Mouse (Mus musculus): Measurements from ENCODE around the gene Dynlt1b. TPM values are rescaled to one million over a fixed set of nuclear protein-coding genes. Genes with fewer than 3 reads are reported as not detected.
"Not testable (repeated sequence)": the region's sequence is repeated elsewhere in the genome, so short reads cannot be mapped to it uniquely, and the experiment has no call there.

The Dynlt1b gene
- polyA plus RNA-seq, 1 experiment = 24.4 TPM

- H3K4me1 ChIP-seq; H3K9me3 ChIP-seq; H3K4me3 ChIP-seq (replicated peaks); H3K27me3 ChIP-seq (replicated peaks); H3K36me3 ChIP-seq (replicated peaks; ENCODE audit: low read length): not testable (repeated sequence)
Measured at GRCm38 (mm10) chr17:6441254-6441653, 11.3 kb downstream of the Dynlt1b start.

GRCm38 (mm10) chr17:6442513-6442912 lies 12.6 kb downstream of the Dynlt1b start:
- H3K9me3 ChIP-seq; H3K4me1 ChIP-seq; H3K4me3 ChIP-seq (replicated peaks); H3K27me3 ChIP-seq (replicated peaks); H3K36me3 ChIP-seq (replicated peaks; ENCODE audit: low read length): not testable (repeated sequence)

- H3K4me1 ChIP-seq; H3K36me3 ChIP-seq (replicated peaks; ENCODE audit: low read length); H3K9me3 ChIP-seq; H3K27me3 ChIP-seq (replicated peaks); H3K4me3 ChIP-seq (replicated peaks): not testable (repeated sequence)
Measured at GRCm38 (mm10) chr17:6445794-6446587, 16.1 kb downstream of the Dynlt1b start.

GRCm38 (mm10) chr17:6448293-6448692 lies 18.4 kb downstream of the Dynlt1b start:
- not testable (repeated sequence) for H3K27me3 ChIP-seq (replicated peaks); H3K4me3 ChIP-seq (replicated peaks); H3K36me3 ChIP-seq (replicated peaks; ENCODE audit: low read length); H3K9me3 ChIP-seq; H3K4me1 ChIP-seq

GRCm38 (mm10) chr17:6449166-6449565 lies 19.3 kb downstream of the Dynlt1b start:
- H3K4me3 ChIP-seq (replicated peaks); H3K36me3 ChIP-seq (replicated peaks; ENCODE audit: low read length); H3K9me3 ChIP-seq; H3K4me1 ChIP-seq; H3K27me3 ChIP-seq (replicated peaks): not testable (repeated sequence)

- H3K4me3 ChIP-seq (replicated peaks); H3K36me3 ChIP-seq (replicated peaks; ENCODE audit: low read length); H3K4me1 ChIP-seq; H3K27me3 ChIP-seq (replicated peaks); H3K9me3 ChIP-seq: not testable (repeated sequence)
Measured at GRCm38 (mm10) chr17:6451205-6451604, 21.3 kb downstream of the Dynlt1b start.

- not testable (repeated sequence) for H3K4me3 ChIP-seq (replicated peaks); H3K27me3 ChIP-seq (replicated peaks); H3K36me3 ChIP-seq (replicated peaks; ENCODE audit: low read length); H3K9me3 ChIP-seq; H3K4me1 ChIP-seq
Measured at GRCm38 (mm10) chr17:6452689-6453088, 22.8 kb downstream of the Dynlt1b start.

- H3K9me3 ChIP-seq; H3K4me1 ChIP-seq; H3K27me3 ChIP-seq (replicated peaks); H3K36me3 ChIP-seq (replicated peaks; ENCODE audit: low read length); H3K4me3 ChIP-seq (replicated peaks): not testable (repeated sequence)
Measured at GRCm38 (mm10) chr17:6454703-6455102, 24.8 kb downstream of the Dynlt1b start.

GRCm38 (mm10) chr17:6455883-6456282 lies 26.0 kb downstream of the Dynlt1b start:
- H3K4me3 ChIP-seq (replicated peaks); H3K4me1 ChIP-seq; H3K36me3 ChIP-seq (replicated peaks; ENCODE audit: low read length); H3K27me3 ChIP-seq (replicated peaks); H3K9me3 ChIP-seq: not testable (repeated sequence)

GRCm38 (mm10) chr17:6456614-6457402 lies 26.9 kb downstream of the Dynlt1b start:
- H3K4me3 ChIP-seq (replicated peaks); H3K4me1 ChIP-seq; H3K9me3 ChIP-seq; H3K36me3 ChIP-seq (replicated peaks; ENCODE audit: low read length); H3K27me3 ChIP-seq (replicated peaks): not testable (repeated sequence)

GRCm38 (mm10) chr17:6461083-6461595 lies 31.2 kb downstream of the Dynlt1b start:
- H3K4me1 ChIP-seq; H3K27me3 ChIP-seq (replicated peaks); H3K9me3 ChIP-seq; H3K36me3 ChIP-seq (replicated peaks; ENCODE audit: low read length); H3K4me3 ChIP-seq (replicated peaks): not testable (repeated sequence)

GRCm38 (mm10) chr17:6465735-6466134 lies 35.8 kb downstream of the Dynlt1b start:
- not testable (repeated sequence) for H3K27me3 ChIP-seq (replicated peaks); H3K36me3 ChIP-seq (replicated peaks; ENCODE audit: low read length); H3K9me3 ChIP-seq; H3K4me3 ChIP-seq (replicated peaks)
- H3K4me1 ChIP-seq = peaks cover 28% of the 10 kb centered on the region

GRCm38 (mm10) chr17:6467638-6468461 lies 37.9 kb downstream of the Dynlt1b start:
- H3K36me3 ChIP-seq (replicated peaks; ENCODE audit: low read length); H3K9me3 ChIP-seq; H3K27me3 ChIP-seq (replicated peaks): not testable (repeated sequence)
- Histone ChIP-seq H3K4me1 (peaks cover 34% of the 10 kb centered on the region), H3K4me3 (replicated peaks) (peak overlapping the region; percentile 87)

GRCm38 (mm10) chr17:6470031-6470430 lies 40.1 kb downstream of the Dynlt1b start:
- H3K27me3 ChIP-seq (replicated peaks); H3K36me3 ChIP-seq (replicated peaks; ENCODE audit: low read length); H3K9me3 ChIP-seq; H3K4me3 ChIP-seq (replicated peaks): not testable (repeated sequence)
- peaks cover 46% of the 10 kb centered on the region for H3K4me1 ChIP-seq

GRCm38 (mm10) chr17:6470671-6471070 lies 40.8 kb downstream of the Dynlt1b start:
- H3K4me1 ChIP-seq = peaks cover 52% of the 10 kb centered on the region
- H3K4me3 ChIP-seq (replicated peaks); H3K27me3 ChIP-seq (replicated peaks); H3K9me3 ChIP-seq; H3K36me3 ChIP-seq (replicated peaks; ENCODE audit: low read length): not testable (repeated sequence)

- peaks cover 37% of the 10 kb centered on the region for H3K4me1 ChIP-seq
- H3K4me3 ChIP-seq (replicated peaks); H3K36me3 ChIP-seq (replicated peaks; ENCODE audit: low read length); H3K27me3 ChIP-seq (replicated peaks); H3K9me3 ChIP-seq: not testable (repeated sequence)
Measured at GRCm38 (mm10) chr17:6475270-6475669, 45.4 kb downstream of the Dynlt1b start.

All from megakaryocyte, embryonic 14.5 days (primary cell).